Mouse (Mus musculus) thymus, adult 2 months (tissue): ENCODE measurements around the gene Evx2.

Experiments used
- CTCF ChIP-seq: fragments of 200-500 bp; IDR thresholded peaks from 2 replicates; pipeline ENCODE4 v1.5.1; 2012; ENCODE audit warnings: mild to moderate bottlenecking, control low read depth, low read length, moderate library complexity, borderline replicate concordance; ENCODE audit not compliant: control insufficient read depth, poor library complexity, insufficient read depth; ENCODE audit errors: extremely low read depth
- POLR2A ChIP-seq: fragments of 200-500 bp; IDR thresholded peaks from 2 replicates; pipeline ENCODE4 v1.6.1; 2012; ENCODE audit warnings: mild to moderate bottlenecking, low read length, control low read depth, moderate library complexity; ENCODE audit not compliant: control insufficient read depth, poor library complexity, insufficient read depth; ENCODE audit errors: extremely low read depth

GRCm38 (mm10) chr2:74673835-74674425 is 14.6 kb upstream of the Evx2 start:
- no peak for TF ChIP-seq CTCF
- TF ChIP-seq POLR2A, result no peak
